Mouse (Mus musculus) brain, embryonic 14.5 days (tissue): ENCODE measurements around the gene Olfr372.
"Not testable (repeated sequence)": the region's sequence is repeated elsewhere in the genome, so short reads cannot be mapped to it uniquely, and the experiment has no call there.

ENCODE experiments used
- CTCF ChIP-seq: fragments of 200-500 bp; IDR thresholded peaks from 2 replicates; pipeline ENCODE4 v1.5.1; 2012; ENCODE audit warnings: inconsistent platforms, mild to moderate bottlenecking, moderate library complexity, borderline replicate concordance; ENCODE audit not compliant: insufficient read depth, insufficient read length; ENCODE audit errors: extremely low read depth
- POLR2A ChIP-seq: fragments of 200-500 bp; IDR thresholded peaks from 2 replicates; pipeline ENCODE4 v1.6.1; 2012; ENCODE audit warnings: mild to moderate bottlenecking, inconsistent platforms, borderline replicate concordance; ENCODE audit not compliant: poor library complexity, insufficient read depth, insufficient read length, severe bottlenecking; ENCODE audit errors: extremely low read depth

- TF ChIP-seq CTCF, POLR2A: not testable (repeated sequence)
Observed at GRCm38 (mm10) chr8:72096721-72097120, 55.7 kb downstream of the Olfr372 start.
